Mouse (Mus musculus) ovary, adult 2 months (tissue): ENCODE data around the gene Tnni3k. TPM values are rescaled to one million over a fixed set of nuclear protein-coding genes. Genes with fewer than 3 reads are reported as not detected.

Source experiments
- polyA plus RNA-seq: library from polyadenylated mRNA; depleted of rRNA; stranded (reverse); fragments of >200 nt; gene quantifications from 2 replicates; pipeline ENCODE4 v1.2.3, GENCODE M21; 2012; rRNA removed

The Tnni3k gene
- not detected in 2 replicates for polyA plus RNA-seq

DNA sequence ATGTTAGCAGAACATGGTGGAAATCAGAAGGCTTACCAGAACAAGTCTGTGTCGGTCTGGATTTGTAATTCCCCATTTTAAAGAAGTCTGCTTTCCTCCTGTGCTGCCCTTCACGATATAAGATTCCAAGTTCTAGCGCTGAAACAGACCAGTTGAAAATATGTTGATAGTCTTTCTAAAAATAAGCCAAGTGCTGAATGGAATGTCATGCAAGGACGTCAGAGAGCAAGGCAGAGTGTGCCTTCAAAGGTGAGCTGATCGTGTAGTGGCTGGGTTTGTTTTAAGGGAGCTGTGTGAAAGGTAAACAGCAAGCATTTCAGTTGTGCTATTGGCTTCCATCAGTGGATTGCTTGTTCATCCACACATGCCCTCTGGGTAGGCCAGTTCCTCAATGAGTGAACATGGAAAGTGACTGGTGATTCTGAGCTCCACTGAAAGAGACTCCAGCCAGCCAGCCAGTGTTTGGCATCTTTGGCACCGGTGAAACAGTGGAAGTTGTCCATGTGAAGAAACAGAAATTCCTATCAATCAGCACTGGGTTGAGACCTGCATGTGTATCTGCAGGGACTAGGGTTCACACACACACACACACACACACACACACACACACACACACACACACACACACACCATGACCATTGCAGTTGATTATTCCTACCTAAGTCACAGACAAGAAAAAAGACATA, at the start of gene Tnni3k:
Tnni3k (minus strand) TSS at position 177 of the 686 bp plus-strand sequence.

DNA sequence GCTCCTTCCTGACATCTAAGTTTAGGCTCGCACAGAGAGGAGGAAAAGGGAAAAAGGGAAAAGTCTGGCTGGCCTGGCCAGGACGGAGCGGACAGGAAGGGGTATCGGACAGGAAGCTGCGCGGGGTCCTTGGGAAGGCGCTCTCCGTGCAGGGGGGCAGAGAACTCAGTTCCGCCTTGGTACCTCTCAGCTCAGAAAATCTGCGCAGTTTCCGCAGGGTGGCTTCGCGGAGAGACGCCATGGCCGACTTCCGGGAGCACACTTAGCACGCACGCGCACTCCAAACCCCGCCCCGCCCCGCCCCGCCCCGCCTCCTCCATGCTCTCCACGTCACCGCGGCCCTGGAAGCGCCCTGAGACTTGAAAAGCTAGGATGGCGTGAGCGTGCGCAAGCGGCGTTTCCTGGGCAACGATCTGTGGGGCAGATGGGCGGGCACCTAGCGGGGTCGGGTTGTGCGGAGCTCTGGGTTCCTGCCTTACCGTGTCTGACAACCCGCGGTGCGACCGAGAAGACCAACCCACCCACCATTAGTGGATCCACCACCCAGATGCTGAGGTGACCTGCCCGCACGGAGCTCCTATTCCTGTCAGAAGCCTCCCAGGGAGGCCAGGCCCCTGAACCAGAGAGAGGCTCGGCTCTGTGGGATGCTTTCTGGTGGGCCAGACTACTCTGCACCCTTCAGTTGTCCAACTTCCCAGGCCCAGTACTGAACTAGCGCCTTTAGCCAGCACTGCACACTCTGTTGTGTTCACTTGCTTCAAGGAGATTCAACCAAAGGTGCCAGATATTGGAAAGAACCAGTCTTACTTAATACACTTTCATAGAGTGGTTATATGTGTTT, 38.1 kb upstream of the Tnni3k start, which contains the start of the genes Fpgt and Lrriq3:
Fpgt (minus strand) TSS at position 288 of the 841 bp plus-strand sequence.
Lrriq3 (plus strand) TSS at position 319 of the 841 bp plus-strand sequence.

Other genes starting within 250 kb of the Tnni3k start
- 5.0 and 5.9 TPM in 2 replicates for gene Fpgt, start 38.0 kb upstream of the Tnni3k start, polyA plus RNA-seq
- gene Lrriq3, start 38.0 kb upstream of the Tnni3k start, polyA plus RNA-seq, result 0.09 and 0.28 TPM in 2 replicates